Mouse (Mus musculus) embryonic facial prominence, embryonic 14.5 days (tissue): ENCODE measurements around the gene Pbx1. TPM values are rescaled to one million over a fixed set of nuclear protein-coding genes. Genes with fewer than 3 reads are reported as not detected.
A peak's percentile ranks its signal among the peaks of the same experiment; 100 is the strongest.

Experiments
- ATAC-seq: fragments of 200-750 bp; cut with Nextera tagmentation; 2 replicates; pipeline ENCODE4 v1.8.0; 2017; ENCODE audit warnings: low read depth, moderate number of reproducible peaks, moderate TSS enrichment
- DNase-seq: peaks from one replicate; pipeline ENCODE4 v3.0.0-alpha.2; 2015; ENCODE audit warnings: low spot score
- H3K27ac ChIP-seq: fragments of 300-500 bp; sonication (generic); replicated peaks from 2 replicates; pipeline ENCODE4 v1.5.1; 2014; ENCODE audit warnings: low read depth, mild to moderate bottlenecking, low read length, moderate library complexity
- H3K27me3 ChIP-seq: fragments of 300-500 bp; sonication (generic); replicated peaks from 2 replicates; pipeline ENCODE4 v1.6.1; 2014; ENCODE audit warnings: low read length; ENCODE audit not compliant: control insufficient read depth, insufficient read depth
- H3K36me3 ChIP-seq: fragments of 300-500 bp; sonication (generic); 2 replicates; pipeline ENCODE4 v1.6.1; 2014; ENCODE audit warnings: low read length, mixed read lengths; ENCODE audit not compliant: control insufficient read depth, insufficient read depth
- H3K4me1 ChIP-seq: fragments of 300-500 bp; sonication (generic); 2 replicates; pipeline ENCODE4 v1.6.1; 2014; ENCODE audit warnings: antibody characterized with exemption, low read length; ENCODE audit not compliant: control insufficient read depth, insufficient read depth
- H3K4me2 ChIP-seq: fragments of 300-500 bp; sonication (generic); 2 replicates; pipeline ENCODE4 v1.6.1; 2014; ENCODE audit warnings: low read depth, mild to moderate bottlenecking, low read length, moderate library complexity, mixed read lengths
- H3K4me3 ChIP-seq: fragments of 300-500 bp; sonication (generic); 2 replicates; pipeline ENCODE4 v1.5.1; 2014; ENCODE audit warnings: low read depth, mild to moderate bottlenecking, low read length
- H3K9ac ChIP-seq: fragments of 300-500 bp; sonication (generic); 2 replicates; pipeline ENCODE4 v1.6.1; 2014; ENCODE audit warnings: low read depth, mild to moderate bottlenecking, low read length, moderate library complexity, mixed read lengths
- H3K9me3 ChIP-seq: fragments of 300-500 bp; sonication (generic); 2 replicates; pipeline ENCODE4 v1.6.1; 2016; ENCODE audit warnings: low read length; ENCODE audit not compliant: control insufficient read depth
- whole genome bisulfite sequencing: fragments of 180-500 bp; shearing (Covaris S2); extraction: QIAGEN DNeasy Blood & Tissue Kit; methylation state at CpG from one replicate; pipeline ENCODE4 v1.1.7; 2014; 5-methylcytosine and 5-hydroxymethylcytosine counted together
- polyA plus RNA-seq: library from polyadenylated mRNA; unstranded; fragments of >200 nt; fragmentation: Nextera tagmentation; extraction: Ambion mirVana; gene quantifications from 2 replicates; pipeline ENCODE4 v1.2.1, GENCODE M21; 2014

Pbx1 gene
- polyA plus RNA-seq, 1 experiment from 2014 or later: 30.5 TPM

- no peak overlapping the region for H3K4me3 ChIP-seq
- H3K27me3 ChIP-seq: no peaks in the 10 kb centered on the region
- ATAC-seq (no peak), DNase-seq (no peak)
- no peaks in the 10 kb centered on the region for H3K36me3 ChIP-seq
- H3K4me1 ChIP-seq: no peaks in the 10 kb centered on the region
- H3K4me2 ChIP-seq: no peak overlapping the region
- H3K27ac ChIP-seq: no peak overlapping the region
- 65% methylated on average over 4 of the region's 4 CpGs for WGBS
- H3K9ac ChIP-seq: no peak overlapping the region
- H3K9me3 ChIP-seq: no peaks in the 10 kb centered on the region
Measured at GRCm38 (mm10) chr1:168128004-168128403, 304.1 kb downstream of the Pbx1 start.

GRCm38 (mm10) chr1:168124643-168125490 is 307.2 kb downstream of the Pbx1 start:
- Histone ChIP-seq H3K4me3 (no peak overlapping the region), H3K27ac (no peak overlapping the region), H3K9me3 (no peaks in the 10 kb centered on the region), H3K36me3 (no peaks in the 10 kb centered on the region), H3K4me1 (no peaks in the 10 kb centered on the region), H3K27me3 (no peaks in the 10 kb centered on the region), H3K4me2 (no peak overlapping the region), H3K9ac (no peak overlapping the region)
- WGBS: 69% methylated on average over 5 of the region's 5 CpGs
- no peak for ATAC-seq
- DNase-seq: no peak

DNA sequence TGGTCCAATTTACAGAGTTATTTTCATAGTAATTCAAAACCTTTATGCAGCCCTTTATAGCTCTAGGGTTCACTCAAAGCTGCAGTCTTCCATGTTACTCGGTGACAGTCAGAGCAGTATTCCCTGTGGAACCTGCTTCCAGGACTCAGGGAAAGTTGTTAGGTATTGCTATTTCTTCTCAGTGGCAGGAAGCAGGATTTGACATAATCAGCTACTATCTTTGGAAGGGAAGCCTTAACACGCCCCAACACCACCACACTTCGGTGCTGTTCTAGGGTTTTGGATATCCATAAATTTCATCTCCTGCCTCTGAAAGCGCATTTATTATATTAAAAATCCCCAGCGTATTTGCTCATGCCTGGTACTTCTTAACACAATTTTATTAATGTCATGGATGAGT is 314.0 kb downstream of the Pbx1 start:
- Histone ChIP-seq H3K27ac (no peak overlapping the region), H3K4me1 (no peaks in the 10 kb centered on the region), H3K9me3 (no peaks in the 10 kb centered on the region), H3K27me3 (no peaks in the 10 kb centered on the region), H3K9ac (no peak overlapping the region), H3K4me2 (no peak overlapping the region), H3K4me3 (no peak overlapping the region), H3K36me3 (no peaks in the 10 kb centered on the region)
- DNase-seq (no peak), ATAC-seq (no peak)
- 73% methylated on average over 5 of the region's 5 CpGs for WGBS

- whole genome bisulfite sequencing: 81% methylated on average over 4 of the region's 4 CpGs
- no peak for DNase-seq
- H3K4me1 ChIP-seq: no peaks in the 10 kb centered on the region
- no peaks in the 10 kb centered on the region for H3K9me3 ChIP-seq
- no peak overlapping the region for H3K27ac ChIP-seq
- no peaks in the 10 kb centered on the region for H3K36me3 ChIP-seq
- H3K4me3 ChIP-seq: no peak overlapping the region
- H3K4me2 ChIP-seq: no peak overlapping the region
- H3K27me3 ChIP-seq: no peaks in the 10 kb centered on the region
- no peak for ATAC-seq
- H3K9ac ChIP-seq: no peak overlapping the region
Measured at GRCm38 (mm10) chr1:168117367-168117766, 314.7 kb downstream of the Pbx1 start.

DNA sequence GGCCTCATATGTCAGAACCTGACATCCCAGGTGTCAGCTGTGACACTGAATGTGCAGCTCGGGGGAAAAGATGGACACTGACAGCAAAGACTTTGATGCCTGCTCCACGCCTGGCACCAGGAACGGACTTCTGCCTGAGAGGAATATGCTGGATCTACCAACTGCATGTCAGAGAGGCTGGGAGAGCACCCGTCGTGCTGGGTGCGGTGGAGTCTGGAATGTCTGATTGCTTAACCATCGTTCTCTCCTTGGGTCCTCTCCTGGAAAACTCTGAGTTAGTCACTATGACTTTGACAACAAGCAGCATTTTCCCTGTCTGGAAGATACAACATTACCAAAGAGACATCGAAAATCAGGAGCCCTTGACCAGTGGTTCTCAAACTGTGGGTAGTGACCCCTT is 322.3 kb downstream of the Pbx1 start:
- Histone ChIP-seq H3K27ac (no peak overlapping the region), H3K9ac (no peak overlapping the region), H3K4me3 (no peak overlapping the region), H3K27me3 (no peaks in the 10 kb centered on the region), H3K4me2 (no peak overlapping the region), H3K4me1 (no peaks in the 10 kb centered on the region), H3K36me3 (no peaks in the 10 kb centered on the region), H3K9me3 (no peaks in the 10 kb centered on the region)
- ATAC-seq (no peak), DNase-seq (no peak)
- 87% methylated on average over 8 of the region's 8 CpGs for whole genome bisulfite sequencing

DNA sequence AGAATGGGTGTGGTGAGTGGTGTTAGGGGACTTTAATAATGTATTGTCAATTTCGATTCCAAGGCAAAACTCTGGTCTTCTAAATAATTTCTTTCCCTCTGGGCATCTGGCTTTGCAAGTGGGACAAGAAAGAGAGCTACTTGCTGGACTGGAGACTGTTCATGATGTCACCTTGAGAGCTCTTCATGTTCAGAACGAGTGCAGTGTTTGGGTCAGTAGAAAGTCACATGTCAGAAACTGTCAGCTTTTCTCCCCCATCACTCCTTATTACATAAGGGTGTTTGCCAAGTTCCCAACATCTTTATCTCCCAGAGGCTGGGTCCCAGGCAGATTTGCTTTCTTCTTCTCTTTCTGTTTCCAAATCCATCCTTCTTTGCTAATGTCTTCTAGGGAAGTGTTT is 328.2 kb downstream of the Pbx1 start:
- Histone ChIP-seq H3K4me1 (no peaks in the 10 kb centered on the region), H3K36me3 (no peaks in the 10 kb centered on the region), H3K4me3 (no peak overlapping the region), H3K4me2 (no peak overlapping the region), H3K9me3 (0 out of 2 replicates have a peak, but pooled peaks cover 4% of the 10 kb centered on the region), H3K9ac (no peak overlapping the region), H3K27me3 (no peaks in the 10 kb centered on the region), H3K27ac (no peak overlapping the region)
- no peak for ATAC-seq
- WGBS: 53% methylated on average over 2 of the region's 2 CpGs
- peak; percentile 64 for DNase-seq

- Histone ChIP-seq H3K27ac (no peak overlapping the region), H3K9ac (no peak overlapping the region), H3K4me2 (no peak overlapping the region), H3K9me3 (0 out of 2 replicates have a peak, but pooled peaks cover 4% of the 10 kb centered on the region), H3K27me3 (no peaks in the 10 kb centered on the region), H3K4me3 (no peak overlapping the region), H3K36me3 (no peaks in the 10 kb centered on the region), H3K4me1 (no peaks in the 10 kb centered on the region)
- 61% methylated on average over 3 of the region's 3 CpGs for WGBS
- no peak for DNase-seq
- ATAC-seq: no peak
Measured at GRCm38 (mm10) chr1:168101514-168101913, 330.6 kb downstream of the Pbx1 start.

- H3K9me3 ChIP-seq: 0 out of 2 replicates have a peak, but pooled peaks cover 4% of the 10 kb centered on the region
- no peak overlapping the region for H3K27ac ChIP-seq
- no peaks in the 10 kb centered on the region for H3K4me1 ChIP-seq
- H3K4me2 ChIP-seq: no peak overlapping the region
- WGBS: 86% methylated on average over 2 of the region's 2 CpGs
- ATAC-seq (no peak), DNase-seq (no peak)
- no peak overlapping the region for H3K4me3 ChIP-seq
- H3K27me3 ChIP-seq: no peaks in the 10 kb centered on the region
- no peaks in the 10 kb centered on the region for H3K36me3 ChIP-seq
- H3K9ac ChIP-seq: no peak overlapping the region
Measured at GRCm38 (mm10) chr1:168098806-168099205, 333.3 kb downstream of the Pbx1 start.

GRCm38 (mm10) chr1:168094671-168095070 is 337.4 kb downstream of the Pbx1 start:
- H3K4me2 ChIP-seq: no peak overlapping the region
- no peak overlapping the region for H3K4me3 ChIP-seq
- DNase-seq (no peak), ATAC-seq (no peak)
- no peak overlapping the region for H3K9ac ChIP-seq
- WGBS: 44% methylated on average over 4 of the region's 4 CpGs
- H3K27ac ChIP-seq: no peak overlapping the region
- H3K4me1 ChIP-seq: no peaks in the 10 kb centered on the region
- no peaks in the 10 kb centered on the region for H3K36me3 ChIP-seq
- H3K9me3 ChIP-seq: no peaks in the 10 kb centered on the region
- no peaks in the 10 kb centered on the region for H3K27me3 ChIP-seq
